Mouse (Mus musculus) embryo, embryonic 11 days (tissue): ENCODE data around the gene Ikzf1.

ENCODE experiments used
- DNase-seq: peaks from one replicate; pipeline ENCODE4 v3.0.0-alpha.2; 2015

The Ikzf1 gene

GRCm38 (mm10) chr11:11811906-11812480 lies 127.2 kb downstream of the Ikzf1 start:
- peak; percentile 91 for DNase-seq

- no peak for DNase-seq
Observed at GRCm38 (mm10) chr11:11815737-11816136, 130.9 kb downstream of the Ikzf1 start.

GRCm38 (mm10) chr11:11818797-11819196 lies 134.0 kb downstream of the Ikzf1 start:
- no peak for DNase-seq

GRCm38 (mm10) chr11:11819206-11819605 lies 134.4 kb downstream of the Ikzf1 start:
- no peak for DNase-seq

GRCm38 (mm10) chr11:11820251-11820650 lies 135.4 kb downstream of the Ikzf1 start:
- peak; percentile 94 for DNase-seq

- peak; percentile 44 for DNase-seq
Observed at GRCm38 (mm10) chr11:11820737-11821136, 135.9 kb downstream of the Ikzf1 start.

GRCm38 (mm10) chr11:11821387-11821975 lies 136.7 kb downstream of the Ikzf1 start:
- peak; percentile 96 for DNase-seq
